Comparison of ENCODE assay signal across 12 mouse cellular contexts in genomic region chr8:10716161-10716560, GRCm38 (mm10).
"Had no signal": no experiment of that assay in that cellular context is flagged by ENCODE, and none has a peak within 500 bp of the region (broad histone marks: within the 10 kb centered on the region; RNA-seq: fewer than 3 reads in every experiment).

No protein-coding gene starts in this region.

- H3K9ac ChIP-seq: hindbrain, embryonic 13.5 days; limb, embryonic 13.5 days; liver, embryonic 14.5 days had no signal

- H3K9me3 ChIP-seq: hindbrain, embryonic 13.5 days; limb, embryonic 13.5 days had no signal

- H3K27me3 ChIP-seq: hindbrain, embryonic 13.5 days had no signal

- H3K4me3 ChIP-seq: hindbrain, embryonic 13.5 days; limb, embryonic 13.5 days; midbrain, embryonic 10.5 days had no signal

- ATAC-seq: intestine, postnatal 0 days; lung, postnatal 0 days; midbrain, embryonic 16.5 days had no signal

- DNase-seq: left cerebral cortex, postnatal 4 days; lung, adult 2 months; lung, postnatal 4 days; thymus, adult 18-20 months; thymus, postnatal 14 days had no signal

- H3K27ac ChIP-seq: hindbrain, embryonic 13.5 days; limb, embryonic 13.5 days; liver, embryonic 14.5 days; midbrain, embryonic 10.5 days had no signal

- H3K36me3 ChIP-seq: hindbrain, embryonic 13.5 days; limb, embryonic 13.5 days; midbrain, embryonic 10.5 days had no signal

- H3K4me2 ChIP-seq: hindbrain, embryonic 13.5 days; limb, embryonic 13.5 days had no signal
